Mouse (Mus musculus) cerebellum, postnatal 14 days (tissue): ENCODE measurements around the gene Sh2b1.

Source experiments
- DNase-seq, 2 experiments: peaks; one replicate each; pipeline ENCODE4 v3.0.0; 2021; ENCODE audit warnings: mixed read lengths in 2 of 2

Sh2b1 gene

DNA sequence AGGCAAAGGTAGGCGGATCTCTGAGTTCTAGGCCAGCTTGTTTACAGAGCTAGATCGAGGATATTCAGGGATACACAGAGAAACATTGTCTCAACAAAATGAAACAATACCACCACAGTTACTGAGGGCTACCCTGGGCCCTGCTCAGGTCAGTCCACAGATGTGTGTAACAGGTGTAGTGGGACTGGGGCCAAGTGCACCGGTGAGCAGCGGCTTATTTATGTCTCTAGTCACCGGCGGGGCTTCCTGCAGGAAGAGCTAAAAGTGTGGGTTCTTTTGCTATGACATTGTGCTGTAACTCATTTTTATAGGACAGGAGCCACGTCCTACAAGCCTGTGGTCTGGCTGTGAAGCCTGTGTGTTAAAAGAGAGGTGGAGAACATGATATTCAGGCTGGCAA lies 21.4 kb downstream of the Sh2b1 start:
- DNase-seq, result no peak

DNA sequence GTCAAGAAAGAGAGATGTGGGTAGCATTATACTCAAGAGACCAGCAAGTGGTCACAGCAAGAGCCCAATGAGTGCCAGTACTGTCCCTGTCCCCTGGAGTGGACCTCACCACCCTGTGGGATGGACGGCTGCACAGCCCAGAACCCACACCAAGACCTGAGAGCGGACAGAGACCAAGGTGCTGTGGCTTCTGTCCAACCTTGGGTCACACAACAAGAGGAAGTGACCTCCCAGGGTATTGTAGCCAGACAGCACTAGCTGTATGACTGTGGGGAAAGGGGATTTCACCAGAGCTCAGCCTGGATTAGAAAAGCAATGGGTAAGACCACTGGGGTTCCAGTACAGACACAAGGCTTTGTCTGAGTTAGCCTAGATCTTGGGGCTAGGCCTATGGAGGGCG lies 23.0 kb downstream of the Sh2b1 start:
- DNase-seq, result no peak

DNA sequence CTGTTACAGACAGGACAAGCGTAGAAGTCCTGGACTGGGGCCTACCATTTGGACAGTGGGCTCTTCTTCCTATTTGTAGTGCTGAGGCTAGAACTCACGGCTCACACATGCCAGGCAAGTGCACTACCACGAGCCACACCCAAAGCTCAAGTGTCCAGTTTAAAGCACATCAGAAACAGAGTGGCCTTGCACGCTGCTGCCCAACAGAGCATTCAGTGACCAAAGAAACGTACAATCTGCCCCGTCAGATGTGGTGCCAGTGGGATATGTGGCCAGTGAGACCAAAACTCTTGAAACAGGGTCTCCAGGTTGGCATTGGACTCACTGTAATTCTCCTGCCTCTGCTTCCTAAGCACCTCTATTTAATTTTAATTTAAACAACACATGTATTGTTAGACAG lies 24.6 kb downstream of the Sh2b1 start:
- DNase-seq, result no peak

DNA sequence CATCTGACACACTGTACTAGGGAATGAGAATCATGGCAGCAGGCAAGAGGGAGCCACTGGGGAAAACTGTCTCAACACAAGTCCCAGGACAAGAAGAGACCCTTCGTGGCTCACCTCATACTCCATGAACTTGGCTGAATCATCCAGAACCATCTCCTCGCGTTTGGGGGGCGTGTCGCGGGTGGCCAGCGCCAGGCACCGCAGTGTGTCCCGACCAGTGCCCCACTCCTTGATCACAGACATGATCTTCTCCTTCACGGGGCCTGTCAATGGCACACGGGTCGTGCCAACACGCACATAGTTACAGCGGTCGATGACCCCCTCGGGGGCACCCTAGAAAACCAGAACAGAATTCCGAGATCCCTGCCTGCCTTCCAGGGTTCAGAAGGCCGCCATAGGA lies 25.2 kb downstream of the Sh2b1 start:
- DNase-seq, result no peak

DNA sequence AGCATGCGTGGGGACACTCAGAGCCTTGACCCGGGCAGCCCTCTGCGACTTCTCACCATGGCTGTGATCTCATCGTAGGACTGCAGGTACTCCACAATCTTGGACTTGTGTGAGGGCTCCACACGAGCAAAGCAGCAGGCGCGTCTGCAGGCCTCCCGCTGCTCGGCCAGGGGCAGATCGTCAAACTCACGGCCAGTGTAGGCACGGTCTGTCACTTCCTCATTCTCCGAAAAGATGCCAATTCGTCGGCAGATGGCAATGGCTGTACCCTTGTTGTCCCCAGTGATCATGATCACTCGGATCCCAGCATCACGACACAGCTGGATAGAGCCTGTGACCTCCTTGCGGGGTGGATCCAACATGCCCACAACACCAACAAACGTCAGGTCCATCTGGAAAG lies 26.7 kb downstream of the Sh2b1 start:
- no peak for DNase-seq

DNA sequence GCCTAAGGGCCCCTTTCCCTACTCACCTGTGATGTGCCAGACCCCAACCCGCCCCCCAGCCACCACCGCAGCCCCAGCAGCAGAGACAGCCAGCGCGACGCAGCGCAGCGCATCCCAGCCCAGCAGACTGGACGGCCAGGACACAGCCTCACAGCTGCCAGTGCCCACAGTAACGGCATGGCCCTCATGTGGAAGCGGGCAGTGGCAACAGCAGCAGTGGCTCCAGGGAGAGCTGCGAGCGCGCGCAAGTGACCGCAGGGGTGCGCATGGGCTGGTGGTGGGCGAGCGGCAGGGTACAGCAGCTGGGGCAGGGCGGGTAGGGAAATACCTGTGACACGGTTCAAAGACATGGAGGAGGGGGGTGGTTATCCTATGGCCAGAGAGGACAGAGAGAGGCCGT lies 29.0 kb downstream of the Sh2b1 start:
- no peak for DNase-seq

DNA sequence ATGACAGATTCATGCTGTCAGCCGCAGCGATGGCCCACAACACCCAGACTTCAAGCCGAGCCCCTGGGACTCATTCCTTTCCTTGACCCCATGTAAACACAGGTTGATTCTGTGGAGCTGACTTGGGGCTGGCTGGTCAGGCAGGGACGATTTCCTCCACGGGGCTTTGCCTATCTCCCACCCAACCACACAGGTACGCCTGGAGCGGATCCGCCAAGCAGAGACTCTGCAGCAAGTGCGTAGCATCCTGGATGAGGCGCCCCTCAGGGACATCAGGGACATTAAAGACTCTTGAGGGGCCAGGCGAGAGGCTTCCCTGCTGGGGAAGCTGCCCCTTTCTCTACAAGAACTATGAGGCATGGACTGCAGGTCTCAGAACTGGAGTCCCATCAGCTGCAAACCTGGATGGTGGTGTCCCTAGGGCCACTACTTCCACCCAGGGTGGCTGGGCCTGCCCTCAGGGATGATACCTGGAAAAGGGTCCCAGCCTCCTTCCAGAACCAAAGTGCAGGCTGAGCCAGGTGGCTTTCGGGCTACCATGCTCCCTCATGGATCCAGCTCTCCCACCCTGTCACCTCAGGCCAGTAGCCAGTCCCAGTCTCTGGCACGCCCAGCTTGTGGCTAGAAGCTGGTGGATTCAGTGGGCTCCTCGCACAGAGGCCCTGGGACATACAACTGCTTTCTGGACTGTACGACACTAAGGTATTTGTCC lies 30.0 kb downstream of the Sh2b1 start:
- no peak for DNase-seq

DNA sequence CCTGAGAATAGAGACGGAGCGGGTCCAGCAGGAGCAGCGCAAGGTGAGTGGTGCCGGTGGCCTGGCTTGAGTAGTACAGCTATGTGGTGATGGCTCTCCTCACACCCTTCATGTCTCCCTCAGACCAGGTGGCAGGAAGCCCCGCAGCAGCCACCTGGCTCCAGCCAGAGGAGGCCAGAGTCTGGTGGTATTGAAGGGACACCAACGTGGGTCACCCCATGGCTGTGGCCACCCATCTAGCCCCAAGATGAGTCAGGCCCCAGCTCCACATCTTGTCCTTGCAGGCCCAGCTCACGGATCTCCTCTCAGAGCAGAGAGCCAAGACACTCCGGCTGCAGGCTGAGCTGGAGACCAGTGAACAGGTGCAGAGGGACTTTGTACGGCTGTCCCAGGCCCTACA lies 30.7 kb downstream of the Sh2b1 start:
- no peak for DNase-seq

DNA sequence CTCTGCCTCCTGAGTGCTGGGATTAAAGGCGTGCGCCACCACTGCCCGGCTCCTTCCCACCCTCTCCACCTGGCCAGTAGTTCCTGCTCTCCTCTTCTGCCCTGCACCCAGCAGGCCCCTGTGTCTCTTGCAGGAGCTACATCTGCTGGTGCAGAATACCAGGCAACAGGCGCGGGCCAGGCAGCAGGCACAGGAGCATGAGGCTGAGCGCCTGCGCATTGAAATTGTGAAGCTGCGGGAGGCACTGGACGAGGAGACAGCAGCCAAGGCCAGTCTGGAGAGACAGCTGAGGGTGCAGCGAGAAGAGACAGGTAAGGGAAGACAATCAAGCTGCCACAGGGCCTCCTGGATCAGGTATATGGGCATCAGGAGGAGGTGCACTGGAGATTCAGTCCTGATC lies 31.2 kb downstream of the Sh2b1 start:
- no peak for DNase-seq

DNA sequence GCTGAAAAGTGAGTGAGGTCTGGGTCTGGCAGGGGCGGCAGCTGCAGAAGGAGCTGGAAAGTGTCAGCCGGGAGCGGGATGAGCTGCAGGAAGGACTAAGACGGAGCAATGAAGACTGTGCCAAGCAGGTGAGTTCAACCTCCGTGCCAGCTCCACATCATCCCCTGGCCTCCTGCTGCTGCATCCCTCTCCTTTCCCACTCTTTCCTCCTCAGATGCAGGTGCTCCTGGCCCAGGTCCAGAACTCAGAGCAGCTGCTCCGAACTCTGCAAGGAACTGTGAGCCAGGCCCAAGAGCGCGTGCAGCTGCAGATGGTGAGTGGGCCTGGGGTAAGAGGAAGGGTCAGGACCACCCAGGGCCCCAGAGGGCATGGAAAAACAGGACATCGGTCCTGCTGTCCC lies 35.1 kb downstream of the Sh2b1 start:
- DNase-seq, result peak in 1 of 2 experiments; percentile 24

DNA sequence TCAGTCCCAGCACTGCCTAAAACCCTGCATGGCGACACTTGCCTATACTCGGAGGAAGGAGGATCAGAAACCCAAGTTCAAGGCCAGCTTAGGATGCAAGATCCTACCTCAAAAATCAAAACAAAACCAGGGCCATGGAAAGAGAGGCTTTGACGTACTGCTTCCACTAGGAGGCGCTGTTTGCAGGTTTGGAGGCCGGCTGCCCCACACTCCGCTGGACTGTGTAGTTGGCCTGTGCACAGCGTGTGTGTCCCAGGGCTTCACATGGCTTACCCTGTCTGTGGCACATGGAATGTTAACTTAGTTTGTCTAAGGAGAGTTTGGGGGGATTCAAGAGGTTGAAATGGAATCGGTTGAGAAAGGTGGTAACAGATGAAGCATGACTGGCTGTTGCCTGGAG lies 38.4 kb downstream of the Sh2b1 start:
- peak; percentile 68 to 84 for DNase-seq

DNA sequence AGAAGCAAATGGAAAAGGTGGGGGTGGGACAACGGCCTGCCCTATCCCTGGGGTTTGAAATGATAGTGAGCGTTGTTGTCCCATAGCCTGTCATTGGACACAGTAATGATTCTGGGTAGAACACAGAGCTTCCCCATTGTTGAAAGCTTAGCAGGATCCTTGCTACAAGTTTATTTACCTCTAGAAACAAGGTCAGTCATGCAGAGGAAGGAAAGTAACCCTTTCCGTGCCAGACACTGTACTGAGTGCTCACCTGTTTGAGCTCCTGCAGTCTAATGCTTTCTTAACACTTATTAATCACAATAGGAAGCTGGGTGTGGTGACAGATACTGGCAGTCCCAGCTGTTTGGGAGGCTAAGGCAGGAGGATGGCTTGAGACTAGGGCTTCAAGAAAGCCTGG lies 39.4 kb downstream of the Sh2b1 start:
- DNase-seq, result no peak

DNA sequence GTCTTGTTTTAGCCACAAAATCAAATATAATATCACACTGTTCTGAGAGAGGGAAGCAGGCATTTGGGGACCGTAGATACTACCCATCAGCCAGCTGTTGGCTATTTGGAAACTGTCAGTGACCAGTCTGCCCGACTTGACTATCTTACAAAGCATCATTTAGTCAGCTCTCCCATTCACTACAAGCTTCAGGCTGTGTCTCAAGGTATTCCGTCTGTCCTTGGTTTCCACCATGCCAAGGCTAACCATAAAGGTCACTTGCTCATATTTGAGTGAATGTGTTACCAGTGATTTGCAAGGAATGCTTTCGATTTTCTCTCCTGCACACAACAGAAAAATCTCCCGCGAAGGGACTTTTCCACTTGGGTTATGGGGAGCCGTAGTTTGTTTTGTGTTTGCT lies 40.5 kb downstream of the Sh2b1 start:
- DNase-seq, result no peak

DNA sequence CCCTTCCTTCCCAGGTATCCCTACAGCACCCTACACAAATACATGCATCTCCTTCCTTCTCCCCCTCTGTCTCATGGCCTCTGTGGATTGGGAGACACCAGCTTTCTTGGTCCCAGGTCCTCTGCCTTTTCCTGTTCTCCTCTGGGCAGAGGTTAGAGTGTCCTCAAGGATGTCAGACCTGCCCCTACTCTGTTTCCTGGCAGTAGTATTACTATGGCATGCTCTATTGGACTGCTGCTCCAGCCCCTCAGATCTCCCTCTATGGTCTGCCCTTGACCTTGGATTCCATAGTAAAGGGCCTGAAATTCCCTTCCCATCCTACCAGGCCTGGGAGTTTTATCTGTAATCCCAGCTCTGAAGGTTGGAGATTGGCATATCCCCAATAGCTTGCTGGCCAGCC lies 45.1 kb downstream of the Sh2b1 start:
- no peak for DNase-seq

DNA sequence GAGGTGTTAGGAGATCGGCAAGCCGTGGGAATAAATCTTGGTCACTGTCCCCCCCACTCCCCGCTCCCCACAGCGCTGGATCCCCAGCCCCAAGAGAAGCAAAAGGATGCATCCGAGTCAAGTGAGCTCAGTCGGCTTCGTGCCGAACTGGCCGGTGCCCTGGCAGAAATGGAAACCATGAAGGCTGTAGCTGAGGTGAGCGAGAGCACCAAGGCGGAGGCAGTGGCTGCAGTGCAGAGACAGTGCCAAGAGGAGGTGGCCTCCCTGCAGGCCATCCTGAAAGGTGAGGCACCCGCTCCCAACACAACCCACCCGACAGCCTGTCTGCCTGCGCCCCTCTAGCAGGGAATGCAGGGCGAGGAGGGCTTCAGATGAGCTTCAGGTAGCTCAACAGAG lies 45.7 kb downstream of the Sh2b1 start:
- no peak for DNase-seq

DNA sequence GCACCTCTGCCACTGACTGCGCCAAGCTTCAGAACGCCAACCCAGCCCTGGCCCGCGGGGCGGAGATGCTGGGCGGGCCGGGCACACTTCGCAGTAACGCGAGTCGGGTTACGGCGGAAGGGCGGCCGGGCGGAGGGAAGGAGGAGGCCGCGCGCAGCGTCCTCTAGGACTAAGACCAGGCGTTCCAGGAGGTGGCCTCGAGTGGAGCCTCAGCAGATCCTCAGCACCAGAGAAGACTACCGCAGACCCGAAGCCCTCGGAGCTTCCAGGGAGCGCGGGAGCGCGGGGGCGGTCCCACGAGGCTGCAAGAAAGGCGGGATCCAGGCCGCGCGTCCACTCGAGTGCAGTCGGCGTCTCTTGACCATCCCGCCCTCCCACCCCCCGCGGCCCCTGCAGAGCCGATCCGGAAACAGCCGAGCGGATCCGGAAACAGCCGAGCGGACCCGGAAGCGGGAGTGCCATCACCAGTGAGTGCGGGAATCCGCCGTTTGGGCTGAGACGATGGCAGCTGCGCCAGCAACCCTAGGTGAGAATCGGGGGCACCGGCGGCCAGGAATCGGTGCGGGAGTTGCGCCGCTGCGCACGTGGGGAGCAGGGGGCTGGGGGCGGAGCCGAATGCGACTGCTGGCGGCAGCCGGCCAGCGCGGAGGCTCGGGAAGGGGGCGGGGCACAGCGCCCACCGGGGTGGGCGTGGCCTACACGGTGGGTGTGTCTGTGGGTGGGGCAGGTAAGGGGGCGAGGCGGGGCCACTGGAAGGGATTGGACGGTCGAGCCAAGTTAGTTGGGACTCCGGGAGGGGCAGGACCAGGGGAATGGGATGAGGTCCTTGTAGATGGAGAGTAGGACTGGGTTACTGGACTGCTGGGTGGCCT lies 46.4 kb downstream of the Sh2b1 start, which contains the start of gene Rabep2:
Gene Rabep2 (plus strand): TSS at position 129 of the 872 bp plus-strand sequence.
- peak; percentile 99 to 100 for DNase-seq

DNA sequence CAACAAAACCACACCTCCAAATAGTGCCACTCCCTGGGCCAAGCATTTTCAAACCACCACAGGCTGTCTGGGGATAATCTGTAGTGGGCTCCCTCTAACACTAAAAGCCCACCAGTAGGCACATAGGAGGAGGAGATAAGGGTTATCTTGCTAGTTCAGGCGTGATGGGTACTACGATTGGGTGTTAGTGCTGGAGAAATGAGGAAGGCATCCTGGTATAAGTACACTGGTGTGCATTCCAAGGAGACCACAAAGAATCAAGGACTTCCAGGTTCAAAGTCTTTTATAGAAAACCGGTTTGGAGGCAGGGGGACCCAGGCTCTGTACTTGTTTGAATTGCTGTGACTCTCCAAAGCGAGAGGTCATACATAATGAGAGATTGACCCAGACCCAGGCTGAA lies 47.1 kb downstream of the Sh2b1 start:
- no peak for DNase-seq

DNA sequence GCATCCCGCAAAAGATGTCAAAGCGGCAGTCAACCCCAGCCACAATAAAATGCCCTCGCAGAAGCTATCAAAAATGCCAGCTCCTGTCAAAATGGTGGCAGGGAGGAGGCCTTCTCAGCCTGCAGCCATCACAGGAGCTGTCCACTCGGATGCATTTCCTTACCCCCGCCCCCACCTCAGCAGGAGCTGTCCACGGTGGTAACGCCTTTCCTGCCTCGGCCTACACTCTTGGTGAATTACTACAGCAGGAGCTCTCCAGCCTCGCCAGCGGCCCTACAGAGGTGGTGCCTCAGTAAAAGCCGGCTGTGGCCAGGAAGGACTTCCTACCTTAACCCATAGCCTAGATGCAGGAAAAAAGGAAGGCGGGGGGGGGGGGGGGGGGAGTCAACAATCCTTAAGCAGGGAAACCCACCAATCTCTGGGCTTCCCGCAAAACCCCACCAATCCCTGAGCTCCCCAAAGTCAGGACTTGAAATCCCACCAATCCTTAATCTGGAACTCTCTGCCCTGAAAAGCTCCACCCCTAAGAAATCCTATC lies 47.8 kb downstream of the Sh2b1 start:
- DNase-seq, result no peak

DNA sequence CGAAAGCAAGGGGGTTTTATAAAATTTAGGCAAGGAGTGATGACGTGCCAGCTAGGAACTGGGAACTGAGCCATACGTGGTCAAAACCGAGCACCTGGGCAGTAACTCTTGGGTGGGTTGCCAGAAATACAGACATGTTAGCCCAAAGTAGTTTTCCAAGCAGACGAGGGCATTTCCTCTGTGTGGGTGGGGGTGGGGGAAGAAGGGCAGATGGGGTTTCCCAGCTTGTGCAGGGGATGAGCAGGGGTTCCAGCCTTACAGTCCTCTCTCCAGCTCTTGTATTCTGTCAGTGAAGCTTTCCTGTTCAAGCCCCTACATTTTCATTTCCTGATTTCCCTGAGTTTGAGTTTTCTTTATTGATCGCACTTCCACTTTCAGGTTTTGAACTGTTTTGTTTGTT lies 51.1 kb downstream of the Sh2b1 start:
- no peak for DNase-seq

DNA sequence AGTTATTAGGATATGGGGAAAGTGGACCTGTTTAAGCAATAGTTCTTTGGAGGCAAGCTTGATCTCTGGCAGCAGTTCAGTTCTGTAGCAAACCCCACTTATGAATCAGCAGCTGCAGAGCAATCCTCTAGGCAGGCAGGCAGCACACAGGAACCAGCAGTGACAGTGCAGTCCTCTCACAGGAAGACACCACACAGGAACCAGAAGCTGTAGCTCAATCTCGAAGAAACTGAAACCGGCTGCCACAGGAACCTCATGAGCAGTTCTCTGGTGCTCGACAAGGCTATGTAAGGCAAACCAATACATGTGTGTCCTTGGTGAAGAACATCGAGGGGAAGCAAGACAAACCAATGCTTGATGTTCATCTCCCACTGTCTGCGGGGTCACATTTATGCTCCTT lies 53.5 kb downstream of the Sh2b1 start:
- no peak for DNase-seq

DNA sequence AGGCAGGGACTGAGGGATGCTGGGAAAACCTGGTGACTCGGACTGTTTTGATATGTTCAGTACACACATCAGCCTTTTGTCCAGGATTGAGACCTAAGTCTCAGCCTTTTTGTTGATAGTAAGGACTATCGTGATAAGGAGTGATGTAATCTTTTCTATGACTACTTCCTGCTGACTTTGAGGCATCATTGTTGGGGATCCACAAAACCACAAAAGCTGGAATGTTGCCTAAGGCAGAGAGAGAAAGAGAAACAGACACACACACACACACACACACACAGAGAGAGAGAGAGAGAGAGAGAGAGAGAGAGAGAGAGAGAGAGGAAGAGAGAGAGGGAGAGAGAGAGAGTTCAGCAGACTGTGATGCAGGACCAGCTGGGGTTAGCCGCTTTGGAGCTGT lies 56.7 kb downstream of the Sh2b1 start:
- no peak for DNase-seq

DNA sequence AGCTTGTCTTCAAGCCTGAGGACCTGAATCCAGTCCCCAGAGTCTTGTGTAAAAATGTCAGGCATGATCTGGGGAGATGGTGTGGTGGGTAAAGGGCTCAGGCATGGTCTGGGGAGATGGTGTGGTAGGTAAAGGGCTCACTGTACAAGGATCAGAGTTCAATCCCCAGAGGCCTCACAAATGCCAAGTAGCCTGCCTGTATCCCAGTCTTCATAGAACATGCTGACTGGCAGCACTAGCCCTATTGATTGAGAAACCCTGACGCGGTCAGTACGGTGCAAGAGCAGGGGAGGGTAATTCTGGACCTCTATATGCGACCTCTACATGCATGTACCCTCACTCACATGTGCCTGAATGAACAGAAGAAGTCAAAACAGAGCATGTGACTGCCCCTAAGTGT lies 57.6 kb downstream of the Sh2b1 start:
- no peak for DNase-seq

DNA sequence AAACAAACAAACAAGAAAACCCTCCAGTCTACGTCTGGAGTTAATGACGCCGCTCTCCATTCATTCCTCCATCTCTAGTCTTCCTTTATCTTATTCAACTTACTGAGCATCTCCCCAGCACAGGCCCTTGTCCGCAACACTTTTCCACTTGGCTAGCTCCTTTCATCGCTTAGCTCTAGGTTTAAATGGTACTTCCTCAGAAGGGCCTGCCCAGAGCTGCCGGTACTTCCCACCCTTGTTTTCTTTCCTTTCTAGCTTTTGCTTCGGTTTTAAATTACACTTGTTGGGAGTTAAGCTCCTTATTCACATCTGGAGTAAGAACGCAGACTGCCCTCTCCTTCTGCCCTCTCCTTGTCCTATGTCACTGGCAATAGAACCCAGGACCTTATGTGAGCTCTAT lies 58.2 kb downstream of the Sh2b1 start:
- DNase-seq, result no peak
